Mouse (Mus musculus) kidney, adult 2 months (tissue): ENCODE data around the gene Setd2.

ENCODE experiments used
- CTCF ChIP-seq: fragments of 200-500 bp; conservative IDR thresholded peaks from 2 replicates; pipeline ENCODE4 v1.5.1; 2011; ENCODE audit warnings: low read depth, mild to moderate bottlenecking, control low read depth, low read length, moderate library complexity, mixed read lengths; ENCODE audit not compliant: insufficient read depth, insufficient read length
- POLR2A ChIP-seq: fragments of 200-500 bp; IDR thresholded peaks from one replicate; pipeline ENCODE4 v1.6.1; 2011; ENCODE audit warnings: low read depth, low read length, control low read depth

GRCm38 (mm10) chr9:110641006-110641405, 108.6 kb downstream of the Setd2 start:
- no peak for TF ChIP-seq CTCF
- no peak for TF ChIP-seq POLR2A
